Mouse (Mus musculus): ENCODE measurements around the gene Ccdc88c. TPM values are rescaled to one million over a fixed set of nuclear protein-coding genes. Genes with fewer than 3 reads are reported as not detected.

Ccdc88c gene
- total RNA-seq (2023): 100 to 1,000 TPM; 209 to 236 TPM

DNA sequence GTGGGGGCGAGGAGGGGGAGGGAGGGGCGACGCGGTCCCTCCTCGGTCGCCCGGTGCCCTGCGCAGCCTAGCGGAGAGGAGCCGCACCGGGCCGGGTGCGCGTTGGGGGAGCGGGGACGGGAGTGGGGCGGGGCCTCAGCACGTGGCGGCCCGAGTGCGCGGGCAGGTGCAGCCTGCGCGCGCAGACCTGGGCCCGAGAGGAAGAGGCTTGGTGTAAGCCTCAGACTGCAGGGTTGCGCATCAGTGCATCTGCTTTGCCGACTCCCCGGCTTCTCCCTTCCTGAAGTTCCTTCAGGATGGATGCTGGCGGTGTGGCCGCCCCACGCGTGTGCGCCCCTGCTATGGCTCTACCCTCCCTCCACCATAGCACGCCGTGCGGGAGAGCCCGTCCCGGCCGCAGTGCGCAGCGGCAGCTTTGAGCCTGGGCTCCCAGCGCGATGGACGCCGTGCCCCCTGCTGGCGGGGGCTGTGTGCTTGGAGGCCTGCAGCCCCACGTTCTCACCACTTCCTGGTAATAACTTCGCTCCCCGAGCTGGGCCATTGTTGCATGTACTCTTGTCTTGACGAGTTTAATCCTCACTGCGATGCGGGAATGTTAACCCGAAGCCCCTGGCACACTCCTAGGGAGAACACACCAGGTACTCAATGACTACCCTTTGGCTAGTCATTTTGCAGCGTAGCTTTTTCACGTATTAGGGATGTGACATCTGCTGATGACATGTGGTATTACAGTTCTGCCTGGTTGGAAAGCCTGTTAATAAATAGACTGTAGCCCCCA lies at the start of gene Ccdc88c:
TSS of gene Ccdc88c (minus strand) at position 103 of the 778 bp plus-strand sequence.

DNA sequence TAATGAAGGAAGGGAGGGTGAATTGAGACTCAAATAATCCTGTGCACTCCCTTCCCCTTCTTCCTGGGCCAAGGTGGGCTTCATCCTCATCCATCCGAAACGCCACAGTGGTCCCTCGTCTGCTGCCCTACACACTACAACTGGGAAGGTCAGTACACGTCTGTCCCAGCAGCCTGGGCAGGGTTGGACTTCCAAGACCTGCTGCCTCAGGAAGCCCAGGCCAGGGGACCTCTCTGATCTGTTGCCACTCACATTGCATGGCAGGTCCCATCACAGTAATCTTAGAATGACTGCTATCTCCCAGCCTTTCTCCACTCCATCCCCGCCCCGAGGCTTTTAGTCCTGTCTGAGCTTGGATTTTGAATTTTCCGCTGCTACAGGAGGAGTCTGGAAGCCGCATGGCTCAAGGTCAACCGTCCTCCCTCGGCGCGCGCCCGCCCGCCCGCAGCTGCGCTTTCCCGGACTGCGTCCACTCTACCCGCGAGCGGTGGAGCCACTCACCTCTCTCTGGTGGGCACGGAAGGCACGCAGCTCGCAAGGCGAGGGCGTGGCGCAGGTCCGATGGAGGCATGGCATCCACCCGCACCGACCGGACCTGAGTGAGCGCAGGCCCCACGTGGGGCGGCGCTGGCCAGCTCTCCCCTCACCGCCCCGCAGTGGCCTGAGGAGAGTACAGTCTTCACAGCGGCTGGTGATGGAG lies 121.1 kb downstream of the Ccdc88c start, which contains the start of gene Gpr68:
TSS of gene Gpr68 (minus strand) at position 601 of the 700 bp plus-strand sequence.

Other genes with a start within 250 kb of the Ccdc88c start
- 10 to 100 TPM; 24.1 to 26.1 TPM for gene Dglucy, start 250.0 kb downstream of the Ccdc88c start, total RNA-seq (2023)
- under 1 TPM; 0.28 to 0.97 TPM for gene Gpr68, start 120.9 kb downstream of the Ccdc88c start, total RNA-seq (2023)
- gene Ppp4r3a, start 54.6 kb upstream of the Ccdc88c start, total RNA-seq (2023): 10 to 100 TPM; 68.9 to 72.1 TPM